Mouse (Mus musculus): ENCODE measurements around the gene Arhgap45. TPM values are rescaled to one million over a fixed set of nuclear protein-coding genes. Genes with fewer than 3 reads are reported as not detected.

The Arhgap45 gene
- total RNA-seq, 2 experiments from 2014 or later, result 4.1 to 5.9 TPM

DNA sequence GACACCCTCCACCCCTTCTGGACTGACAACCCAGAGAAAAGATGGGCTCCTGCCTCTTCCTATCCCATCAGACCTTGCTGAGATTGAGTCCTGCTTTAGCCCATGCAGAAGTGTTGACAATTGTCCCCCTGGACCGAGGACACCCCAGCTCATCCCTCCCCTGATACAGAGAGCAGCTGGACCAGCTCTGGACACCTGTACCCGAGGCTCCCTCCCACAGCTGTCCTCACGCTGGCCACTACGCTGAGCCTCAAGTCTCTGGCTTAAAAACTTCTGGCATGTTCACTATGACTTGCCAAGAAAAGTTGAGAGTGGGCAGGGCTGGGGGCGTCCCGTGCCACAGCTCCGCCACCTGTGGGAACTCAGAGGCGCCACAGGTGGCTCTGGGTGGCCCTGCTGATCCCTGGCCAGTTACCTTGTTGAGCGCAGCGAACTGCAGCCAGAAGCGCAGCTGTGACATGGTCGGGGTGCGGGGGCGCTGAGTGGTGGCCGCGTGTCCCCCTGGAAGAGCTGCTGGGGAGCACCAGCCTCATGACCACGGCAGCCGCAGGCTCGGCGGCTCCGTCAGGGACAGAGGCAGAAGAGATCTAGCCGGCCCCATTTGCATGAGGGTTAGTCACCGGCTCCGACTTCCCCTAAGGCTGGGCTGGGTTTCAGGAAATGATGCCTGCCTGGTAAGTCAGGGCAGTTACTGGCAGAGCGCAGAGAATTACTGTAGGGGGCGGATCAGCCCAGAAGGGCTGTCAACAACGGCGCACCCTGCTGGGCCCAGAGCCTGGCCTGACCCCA lies 58.6 kb downstream of the Arhgap45 start:
- DNase-seq, result peak; percentile 72 to 74
- intact Hi-C loops (cut with DNase I), result loop anchor here (5.0 kb wide), 1 partner anchor 37 kb away; no protein-coding TSS in a partner anchor

GRCm38 (mm10) chr10:80075924-80076323 lies 59.5 kb downstream of the Arhgap45 start:
- no peak for DNase-seq
- intact Hi-C loops (cut with DNase I), result no loop called here

DNA sequence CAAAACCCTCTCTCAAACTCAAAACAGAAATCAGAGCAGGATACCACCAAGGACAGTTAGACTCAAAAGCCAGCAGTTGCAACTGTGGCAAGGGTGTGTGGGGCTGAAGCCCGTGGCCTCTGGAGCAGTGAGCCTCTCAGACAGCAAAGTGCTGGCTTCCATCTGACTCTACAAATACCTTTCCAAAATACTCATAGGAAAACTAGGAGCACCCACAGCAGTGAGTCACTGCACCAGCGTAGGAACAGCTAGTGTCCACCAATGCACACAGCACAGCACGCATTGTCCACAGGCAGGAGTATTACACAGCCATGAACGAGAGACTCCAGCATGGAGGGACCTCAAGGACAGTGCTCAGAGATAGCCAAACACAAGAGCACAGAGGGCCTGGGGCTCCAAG lies 59.9 kb downstream of the Arhgap45 start:
- DNase-seq, result no peak
- intact Hi-C loops (cut with DNase I), result no loop called here

DNA sequence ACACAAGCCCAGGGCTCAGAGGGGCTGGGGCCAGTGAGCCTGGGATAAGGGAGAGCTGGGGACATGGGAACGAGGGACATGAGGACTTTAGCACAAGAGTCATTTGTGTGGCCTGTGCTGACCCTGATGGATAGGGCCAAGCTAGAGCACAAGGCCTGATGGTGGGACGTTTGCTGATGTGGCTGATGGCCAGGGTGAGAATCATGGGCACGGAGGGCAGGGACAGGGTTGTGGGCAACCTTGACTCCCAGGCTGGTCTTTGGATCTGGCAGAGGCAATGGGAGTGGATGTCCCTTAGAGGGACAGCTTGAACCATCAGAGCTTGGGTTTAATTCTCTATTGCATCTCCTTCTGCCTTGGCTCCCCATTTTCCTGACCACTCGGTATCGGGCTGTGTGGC lies 60.9 kb downstream of the Arhgap45 start:
- DNase-seq, result no peak
- intact Hi-C loops (cut with DNase I), result no loop called here

GRCm38 (mm10) chr10:80078366-80078765 lies 61.9 kb downstream of the Arhgap45 start:
- intact Hi-C loops (cut with DNase I), result no loop called here
- no peak for DNase-seq

DNA sequence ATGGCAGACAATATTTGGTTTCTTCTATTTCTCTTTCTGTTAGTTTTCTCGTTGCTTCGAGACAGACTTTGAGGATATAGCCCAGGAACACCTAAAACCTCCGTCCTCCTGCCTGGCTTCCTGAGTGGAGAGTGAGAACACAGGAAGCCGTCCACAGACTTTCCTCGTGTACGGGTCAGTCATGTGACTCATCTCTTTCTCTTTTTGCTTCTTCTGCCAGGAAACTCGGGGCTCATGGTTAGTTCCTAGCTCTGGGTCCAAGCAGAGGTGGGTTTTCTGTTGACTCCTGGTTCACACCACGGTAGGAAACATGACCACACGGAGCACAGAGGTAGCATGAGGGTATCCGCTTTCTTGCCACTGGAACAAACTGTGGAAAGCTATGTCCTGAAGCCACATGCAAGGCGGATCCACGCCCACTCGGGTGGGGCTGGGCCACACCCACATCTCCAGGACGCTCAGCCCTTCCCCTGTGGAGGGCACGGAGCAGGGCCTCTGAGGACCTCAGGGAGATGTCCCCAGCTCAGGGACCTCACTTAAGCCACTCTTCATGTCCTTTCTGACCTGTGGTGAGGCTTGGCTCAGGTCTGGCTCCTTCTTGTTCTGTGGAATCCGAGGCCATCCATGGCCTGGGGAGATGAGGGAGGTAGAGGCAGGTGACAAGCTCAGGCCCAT lies 64.1 kb downstream of the Arhgap45 start:
- intact Hi-C loops (cut with DNase I), result no loop called here

More for the DNA sequence above, 64.1 kb downstream of the Arhgap45 start:
- DNase-seq, result no peak

Other genes starting within 250 kb of the Arhgap45 start
- gene Rnf126, start 249.7 kb upstream of the Arhgap45 start, total RNA-seq (2021), result 10 to 100 TPM; 23.6 to 24.6 TPM
- gene Fstl3, start 239.4 kb upstream of the Arhgap45 start, total RNA-seq (2021), result 1 to 10 TPM; 4.2 to 4.3 TPM
- not detected for gene Prss57, start 225.7 kb upstream of the Arhgap45 start, total RNA-seq (2021)
- 10 to 100 TPM; 56.0 to 87.0 TPM for gene Palm, start 223.1 kb upstream of the Arhgap45 start, total RNA-seq (2021)
- gene Misp, start 195.7 kb upstream of the Arhgap45 start, total RNA-seq (2021), result under 1 TPM in 1 of 2 experiments, not detected in 1; 0.62 TPM
- 10 to 100 TPM; 50.9 to 51.2 TPM for gene Ptbp1, start 162.2 kb upstream of the Arhgap45 start, total RNA-seq (2021)
- not detected for gene Prtn3, start 142.2 kb upstream of the Arhgap45 start, total RNA-seq (2021)
- not detected for gene Plppr3, start 142.0 kb upstream of the Arhgap45 start, total RNA-seq (2021)
- not detected for gene Elane, start 130.4 kb upstream of the Arhgap45 start, total RNA-seq (2021)
- 10 to 100 TPM; 11.6 to 63.9 TPM for gene Cfd, start 125.8 kb upstream of the Arhgap45 start, total RNA-seq (2021)
- 10 to 100 TPM; 53.0 to 53.2 TPM for gene Med16, start 107.7 kb upstream of the Arhgap45 start, total RNA-seq (2021)
- not detected for gene Gm26602, start 105.8 kb upstream of the Arhgap45 start, total RNA-seq (2021)
- under 1 TPM; 0.17 to 0.38 TPM for gene Kiss1r, start 99.7 kb upstream of the Arhgap45 start, total RNA-seq (2021)
- 10 to 100 TPM; 81.0 to 88.1 TPM for gene R3hdm4, start 95.4 kb upstream of the Arhgap45 start, total RNA-seq (2021)
- 1 to 10 TPM; 1.9 to 2.6 TPM for gene Arid3a, start 89.6 kb upstream of the Arhgap45 start, total RNA-seq (2021)
- gene Wdr18, start 56.5 kb upstream of the Arhgap45 start, total RNA-seq (2021), result 10 to 100 TPM; 25.6 to 28.8 TPM
- under 1 TPM; 0.27 to 0.28 TPM for gene Grin3b, start 45.9 kb upstream of the Arhgap45 start, total RNA-seq (2021)
- 100 to 1,000 TPM; 107 to 120 TPM for gene Tmem259, start 32.3 kb upstream of the Arhgap45 start, total RNA-seq (2021)
- gene Cnn2, start 28.1 kb upstream of the Arhgap45 start, total RNA-seq (2021), result 10 to 100 TPM; 29.9 to 30.6 TPM
- gene Abca7, start 20.2 kb upstream of the Arhgap45 start, total RNA-seq (2021), result 1 to 10 TPM; 7.7 to 7.9 TPM
- 10 to 100 TPM; 88.5 to 96.4 TPM for gene Polr2e, start 23.1 kb downstream of the Arhgap45 start, total RNA-seq (2021)
- gene Gpx4, start 30.5 kb downstream of the Arhgap45 start, total RNA-seq (2021), result 100 to 1,000 TPM; 863 to 871 TPM
- gene Sbno2, start 88.9 kb downstream of the Arhgap45 start, total RNA-seq (2021), result 10 to 100 TPM; 11.2 to 12.2 TPM
- 100 to 1,000 TPM; 137 to 165 TPM for gene Stk11, start 99.2 kb downstream of the Arhgap45 start, total RNA-seq (2021)
- 1,000 to 10,000 TPM; 1,105 to 1,168 TPM for gene Atp5d, start 122.0 kb downstream of the Arhgap45 start, total RNA-seq (2021)
- gene Cbarp, start 124.2 kb downstream of the Arhgap45 start, total RNA-seq (2021), result 1 to 10 TPM; 2.0 to 4.7 TPM
- gene Midn, start 131.6 kb downstream of the Arhgap45 start, total RNA-seq (2021), result 100 to 1,000 TPM in 1 of 2 experiments, 10 to 100 TPM in 1; 99.9 to 117 TPM
- gene Cirbp, start 149.3 kb downstream of the Arhgap45 start, total RNA-seq (2021), result 10 to 100 TPM; 48.2 to 67.0 TPM
- 1 to 10 TPM; 4.4 to 4.6 TPM for gene 1600002K03Rik, start 156.3 kb downstream of the Arhgap45 start, total RNA-seq (2021)
- 1 to 10 TPM in 1 of 2 experiments, under 1 TPM in 1; 0.75 to 1.1 TPM for gene Efna2, start 162.8 kb downstream of the Arhgap45 start, total RNA-seq (2021)
- gene Mum1, start 209.8 kb downstream of the Arhgap45 start, total RNA-seq (2021), result 10 to 100 TPM; 13.1 to 15.3 TPM
- gene Ndufs7, start 232.5 kb downstream of the Arhgap45 start, total RNA-seq (2021), result 100 to 1,000 TPM; 962 to 997 TPM
- 10 to 100 TPM in 1 of 2 experiments, 1 to 10 TPM in 1; 8.9 to 12.0 TPM for gene Gamt, start 244.4 kb downstream of the Arhgap45 start, total RNA-seq (2021)
- gene Dazap1, start 244.8 kb downstream of the Arhgap45 start, total RNA-seq (2021), result 10 to 100 TPM; 57.7 to 58.5 TPM